28 mouse cellular contexts compared by ENCODE assay signal in genomic region chr2:157397376-157397775, GRCm38 (mm10). TPM values are rescaled to one million over a fixed set of nuclear protein-coding genes. Genes with fewer than 3 reads are reported as not detected.
A peak's percentile ranks its signal among the peaks of the same experiment; 100 is the strongest.
DNase-seq lines count a peak whose midpoint lies in the region; ATAC-seq and TF ChIP-seq lines count a peak whose summit lies in the region.
"Had no signal": no experiment of that assay in that cellular context is flagged by ENCODE, and none has a peak within 500 bp of the region (broad histone marks: within the 10 kb centered on the region; RNA-seq: fewer than 3 reads in every experiment).

No protein-coding gene starts in this region.

- intact Hi-C loops in heart, adult 2 months (cut with DNase I): no loop called here

- no peak for TF ChIP-seq CTCF in heart, adult 2 months (IDR thresholded peaks at IDR 0.05)
- TF ChIP-seq CTCF in lung, embryonic 14.5 days (IDR thresholded peaks at IDR 0.05; ENCODE audit: low read depth): no peak
- TF ChIP-seq CTCF in stomach, postnatal 0 days (IDR thresholded peaks at IDR 0.05; ENCODE audit: low read depth): no peak

- no peak overlapping the region for H3K9ac ChIP-seq in heart, adult 2 months (ENCODE audit: low read depth, low read length)
- no peak overlapping the region for H3K9ac ChIP-seq in lung, embryonic 14.5 days
- no peak overlapping the region for H3K9ac ChIP-seq in midbrain, embryonic 13.5 days (replicated peaks)
- H3K9ac ChIP-seq in stomach, postnatal 0 days (ENCODE audit: low read length): no peak overlapping the region
- H3K9ac ChIP-seq: embryonic facial prominence, embryonic 12.5 days; forebrain, embryonic 12.5 days; hindbrain, embryonic 12.5 days had no signal

- no peaks in the 10 kb centered on the region for H3K4me1 ChIP-seq in heart, adult 2 months (ENCODE audit: control insufficient read depth, insufficient read depth, low read length)
- peaks cover 13% of the 10 kb centered on the region for H3K4me1 ChIP-seq in lung, embryonic 14.5 days (ENCODE audit: insufficient read depth)
- H3K4me1 ChIP-seq in midbrain, embryonic 13.5 days (replicated peaks): peaks cover 9% of the 10 kb centered on the region; the same call in 1 of the 2 replicates
- H3K4me1 ChIP-seq in midbrain, embryonic 10.5 days: peaks cover 7% of the 10 kb centered on the region
- no peaks in the 10 kb centered on the region for H3K4me1 ChIP-seq in stomach, postnatal 0 days (replicated peaks; ENCODE audit: control insufficient read depth, insufficient read depth)
- H3K4me1 ChIP-seq: forebrain, embryonic 12.5 days had no signal

- H3K4me3 ChIP-seq in heart, adult 2 months: no peak overlapping the region
- no peak overlapping the region for H3K4me3 ChIP-seq in lung, embryonic 14.5 days (ENCODE audit: low read depth, low read length)
- no peak overlapping the region for H3K4me3 ChIP-seq in midbrain, embryonic 13.5 days (replicated peaks)
- no peak overlapping the region for H3K4me3 ChIP-seq in midbrain, embryonic 10.5 days
- no peak overlapping the region for H3K4me3 ChIP-seq in stomach, postnatal 0 days (ENCODE audit: low read depth, low read length)
- H3K4me3 ChIP-seq: embryonic facial prominence, embryonic 12.5 days; forebrain, embryonic 12.5 days; gastrocnemius, adult 2 months; heart, embryonic 10.5 days; hindbrain, embryonic 12.5 days had no signal

- no peaks in the 10 kb centered on the region for H3K79me2 ChIP-seq in heart, adult 2 months (replicated peaks; ENCODE audit: control insufficient read depth, insufficient read depth, low read length)

- 81% methylated on average over 4 of the region's 4 CpGs for WGBS in heart, adult 2 months
- WGBS in lung, embryonic 14.5 days: 53% methylated on average over 4 of the region's 4 CpGs
- WGBS in midbrain, embryonic 13.5 days: 95% methylated on average over 4 of the region's 4 CpGs
- 91% methylated on average over 4 of the region's 4 CpGs for WGBS in midbrain, embryonic 10.5 days
- WGBS in stomach, postnatal 0 days: 70% methylated on average over 4 of the region's 4 CpGs

- no peak overlapping the region for H3K4me2 ChIP-seq in lung, embryonic 14.5 days
- no peak overlapping the region for H3K4me2 ChIP-seq in midbrain, embryonic 13.5 days (replicated peaks)
- H3K4me2 ChIP-seq in stomach, postnatal 0 days (replicated peaks; ENCODE audit: low read depth): no peak overlapping the region
- H3K4me2 ChIP-seq: embryonic facial prominence, embryonic 12.5 days; forebrain, embryonic 12.5 days; hindbrain, embryonic 12.5 days had no signal

- ATAC-seq in lung, embryonic 14.5 days (ENCODE audit: insufficient read depth): peak; percentile 25; the same call in 1 of the 2 replicates
- ATAC-seq in midbrain, embryonic 13.5 days: 0 out of 2 replicates have a peak, but pooled peaks have one; percentile 11
- ATAC-seq in stomach, postnatal 0 days (ENCODE audit: low FRiP score, low TSS enrichment): peak; percentile 66
- ATAC-seq: forebrain, embryonic 16.5 days had no signal

- H3K9me3 ChIP-seq in lung, embryonic 14.5 days (ENCODE audit: low read depth, low read length): no peaks in the 10 kb centered on the region; the same call in 1 of the 2 replicates
- H3K9me3 ChIP-seq in midbrain, embryonic 13.5 days: no peaks in the 10 kb centered on the region
- peaks cover 8% of the 10 kb centered on the region for H3K9me3 ChIP-seq in midbrain, embryonic 10.5 days (replicated peaks)
- no peaks in the 10 kb centered on the region for H3K9me3 ChIP-seq in stomach, postnatal 0 days (ENCODE audit: control insufficient read depth, low read length)
- H3K9me3 ChIP-seq: embryonic facial prominence, embryonic 12.5 days had no signal

- peak; percentile 89 for DNase-seq in heart, adult 11 months
- DNase-seq in heart, adult 2 months: no peak
- peak; percentile 53 for DNase-seq in lung, embryonic 14.5 days
- no peak for DNase-seq in lung, postnatal 14 days
- no peak for DNase-seq in midbrain, embryonic 10.5 days (ENCODE audit: low spot score)
- DNase-seq in stomach, postnatal 0 days (ENCODE audit: low spot score): peak; percentile 65
- DNase-seq in kidney, postnatal 14 days: no peak
- DNase-seq: adrenal gland, postnatal 10 days; cerebellum, adult 11 months; cerebellum, adult 8-10 months; cerebellum, postnatal 14 days; embryo, embryonic 11 days; gastrocnemius, adult 2 months; gastrocnemius, postnatal 25 days; heart, postnatal 10 days; heart, postnatal 4 days had no signal

- H3K27ac ChIP-seq in heart, adult 2 months: no peak overlapping the region
- peak overlapping the region; percentile 93 for H3K27ac ChIP-seq in lung, embryonic 14.5 days (ENCODE audit: low read depth)
- H3K27ac ChIP-seq in midbrain, embryonic 13.5 days: no peak overlapping the region
- no peak overlapping the region for H3K27ac ChIP-seq in midbrain, embryonic 10.5 days (replicated peaks)
- peak overlapping the region; percentile 69 for H3K27ac ChIP-seq in stomach, postnatal 0 days (replicated peaks)
- H3K27ac ChIP-seq: embryonic facial prominence, embryonic 12.5 days; forebrain, embryonic 12.5 days; gastrocnemius, adult 2 months; heart, embryonic 10.5 days; hindbrain, embryonic 12.5 days had no signal

- H3K36me3 ChIP-seq in heart, adult 2 months (ENCODE audit: control insufficient read depth, insufficient read depth, low read length): no peaks in the 10 kb centered on the region
- H3K36me3 ChIP-seq in lung, embryonic 14.5 days (ENCODE audit: insufficient read depth): peaks cover 35% of the 10 kb centered on the region
- peaks cover 48% of the 10 kb centered on the region for H3K36me3 ChIP-seq in midbrain, embryonic 13.5 days
- H3K36me3 ChIP-seq in midbrain, embryonic 10.5 days: peaks cover 54% of the 10 kb centered on the region
- H3K36me3 ChIP-seq in stomach, postnatal 0 days (ENCODE audit: control insufficient read depth, insufficient read depth, low read length): no peaks in the 10 kb centered on the region; the same call in 1 of the 2 replicates

- no peaks in the 10 kb centered on the region for H3K27me3 ChIP-seq in heart, adult 2 months (ENCODE audit: control insufficient read depth, insufficient read depth, low read length)
- no peaks in the 10 kb centered on the region for H3K27me3 ChIP-seq in lung, embryonic 14.5 days (ENCODE audit: insufficient read depth, low read length)
- no peaks in the 10 kb centered on the region for H3K27me3 ChIP-seq in midbrain, embryonic 13.5 days
- H3K27me3 ChIP-seq in midbrain, embryonic 10.5 days (ENCODE audit: low read depth, poor library complexity, severe bottlenecking): no peaks in the 10 kb centered on the region
- H3K27me3 ChIP-seq in stomach, postnatal 0 days (ENCODE audit: control insufficient read depth, insufficient read depth, low read length): no peaks in the 10 kb centered on the region
- H3K27me3 ChIP-seq: embryonic facial prominence, embryonic 12.5 days; forebrain, embryonic 12.5 days; hindbrain, embryonic 12.5 days had no signal

- no peak for TF ChIP-seq POLR2A in heart, adult 2 months (IDR thresholded peaks at IDR 0.05; ENCODE audit: insufficient read depth, low read depth, low read length)

- no peak for TF ChIP-seq EP300 in heart, adult 2 months (IDR thresholded peaks at IDR 0.05; ENCODE audit: insufficient read depth, low read depth, low read length)
- no peak for TF ChIP-seq EP300 in stomach, postnatal 0 days (optimal IDR thresholded peaks at IDR 0.05)

RNA-seq across cellular contexts. Expression of gene Src, which starts 20.9 kb away (rescaled TPM):
- total RNA-seq in heart, adult 2 months (2021): 1 to 10 TPM; 4.0 to 4.1 TPM
- 5.4 and 5.8 TPM in 2 replicates for polyA plus RNA-seq in heart, adult 2 months (2012; rRNA removed)
- polyA plus RNA-seq in lung, embryonic 14.5 days (2014; fragmentation: Nextera tagmentation; extraction: Ambion mirVana): 16.4 and 18.9 TPM in 2 replicates
- polyA plus RNA-seq in midbrain, embryonic 13.5 days (2015; fragmentation: Nextera tagmentation; extraction: Ambion mirVana): 31.6 and 39.1 TPM in 2 replicates
- polyA plus RNA-seq in midbrain, embryonic 10.5 days (2016; fragmentation: Nextera tagmentation; extraction: Ambion mirVana): 16.1 and 19.3 TPM in 2 replicates
- 12.0 and 12.9 TPM in 2 replicates for polyA plus RNA-seq in stomach, postnatal 0 days (2015; fragmentation: Nextera tagmentation; extraction: Ambion mirVana)

RNA-seq across cellular contexts. Expression of gene Manbal, which starts 30.0 kb away (rescaled TPM):
- 10 to 100 TPM; 14.5 to 20.1 TPM for total RNA-seq in heart, adult 2 months (2021)
- 42.6 and 44.2 TPM in 2 replicates for polyA plus RNA-seq in heart, adult 2 months (2012; rRNA removed)
- polyA plus RNA-seq in lung, embryonic 14.5 days (2014; fragmentation: Nextera tagmentation; extraction: Ambion mirVana): 38.7 and 42.6 TPM in 2 replicates
- 88.1 and 91.0 TPM in 2 replicates for polyA plus RNA-seq in midbrain, embryonic 13.5 days (2015; fragmentation: Nextera tagmentation; extraction: Ambion mirVana)
- polyA plus RNA-seq in midbrain, embryonic 10.5 days (2016; fragmentation: Nextera tagmentation; extraction: Ambion mirVana): 68.8 and 75.6 TPM in 2 replicates
- polyA plus RNA-seq in stomach, postnatal 0 days (2015; fragmentation: Nextera tagmentation; extraction: Ambion mirVana): 68.8 and 68.9 TPM in 2 replicates

RNA-seq across cellular contexts. Expression of gene Ghrh, which starts 50.1 kb away (rescaled TPM):
- total RNA-seq in heart, adult 2 months (2021): not detected
- not detected in 2 replicates for polyA plus RNA-seq in heart, adult 2 months (2012; rRNA removed)
- polyA plus RNA-seq in lung, embryonic 14.5 days (2014; fragmentation: Nextera tagmentation; extraction: Ambion mirVana): not detected in 2 replicates
- polyA plus RNA-seq in midbrain, embryonic 13.5 days (2015; fragmentation: Nextera tagmentation; extraction: Ambion mirVana): 1.6 and 3.4 TPM in 2 replicates
- 0.42 and 1.1 TPM in 2 replicates for polyA plus RNA-seq in midbrain, embryonic 10.5 days (2016; fragmentation: Nextera tagmentation; extraction: Ambion mirVana)
- 0.49 and 0.51 TPM in 2 replicates for polyA plus RNA-seq in stomach, postnatal 0 days (2015; fragmentation: Nextera tagmentation; extraction: Ambion mirVana)
- total RNA-seq: adrenal gland, postnatal 10 days; adrenal gland, postnatal 4 days; common myeloid progenitor, adult 5-6 weeks; gastrocnemius, adult 2 months; gastrocnemius, postnatal 25 days; granulocyte monocyte progenitor cell, adult 5-6 weeks; heart, postnatal 10 days; heart, postnatal 4 days; MEL had no signal
- polyA plus RNA-seq: C2C12; heart, embryonic 10.5 days; heart, embryonic 14.5 days had no signal

Comparison
In these comparisons a context has a peak if more than half of its experiments do, and no peak if none do; other contexts are left out.
1. DNase-seq: peak in heart, adult 11 months (single experiment), lung, embryonic 14.5 days (single experiment) and stomach, postnatal 0 days (single experiment); none in heart, adult 2 months (0 of 2), lung, postnatal 14 days (single experiment), midbrain, embryonic 10.5 days (single experiment) and kidney, postnatal 14 days (single experiment).
2. H3K27ac ChIP-seq: peak in lung, embryonic 14.5 days (single experiment) and stomach, postnatal 0 days (single experiment); none in heart, adult 2 months (single experiment), midbrain, embryonic 13.5 days (single experiment) and midbrain, embryonic 10.5 days (single experiment).
3. ATAC-seq: peak in every context shown above with its lines; median percentile 66 in stomach, postnatal 0 days; 25 in lung, embryonic 14.5 days; 11 in midbrain, embryonic 13.5 days.